Mouse (Mus musculus): Measurements from ENCODE around the gene Csnk1e.

DNA sequence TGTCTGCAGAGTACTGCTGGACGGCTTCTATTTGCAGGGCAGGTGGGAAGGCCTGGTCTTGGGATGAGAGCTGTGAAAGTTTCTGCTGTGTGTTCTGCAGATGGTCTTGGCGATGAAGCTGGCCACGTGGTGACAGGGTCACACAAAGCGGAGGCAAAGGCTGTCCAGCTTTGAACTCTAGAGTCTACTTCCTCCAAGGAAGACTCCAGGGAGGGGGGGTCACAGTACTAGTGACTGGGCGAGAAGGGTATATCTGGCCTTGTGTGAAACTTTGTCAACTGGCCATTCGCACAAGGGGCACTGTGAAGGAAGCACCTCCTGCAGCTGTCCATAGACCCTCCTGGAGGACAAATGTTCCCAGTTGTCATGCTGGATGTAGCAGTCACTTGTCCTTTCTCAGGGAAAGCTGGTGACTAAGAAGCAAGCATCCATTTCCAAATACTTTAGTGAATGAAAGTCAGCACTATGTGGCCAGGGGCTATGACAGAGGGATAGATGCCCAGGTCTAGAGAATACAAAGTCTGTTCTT, 32.6 kb downstream of the Csnk1e start:
- TF ChIP-seq CTCF (IDR thresholded peaks at IDR 0.05; ENCODE audit: low read depth, low read length): no peak
- TF ChIP-seq POLR2A (IDR thresholded peaks at IDR 0.05; ENCODE audit: insufficient read depth, low read length): no peak
